Mouse (Mus musculus): ENCODE data around the gene Nfkb2.

GRCm38 (mm10) chr19:46329031-46329641, 25.0 kb downstream of the Nfkb2 start:
- TF ChIP-seq POLR2A (IDR thresholded peaks at IDR 0.05; ENCODE audit: extremely low read depth, insufficient read depth, low read length) (no peak), CTCF (IDR thresholded peaks at IDR 0.05; ENCODE audit: extremely low read depth, insufficient read depth, low read length) (no peak)

Data from cortical plate, adult 2 months (tissue).